Mouse (Mus musculus) left cerebral cortex, adult 2 months (tissue): ENCODE measurements around the gene Grin2a. TPM values are rescaled to one million over a fixed set of nuclear protein-coding genes. Genes with fewer than 3 reads are reported as not detected.

Experiments
- DNase-seq, 2 experiments: peaks; one replicate each; pipeline ENCODE4 v3.0.0; 2021 to 2022; ENCODE audit warnings: low spot score in 2 of 2, mixed read lengths in 1 of 2; ENCODE audit errors: extremely low spot score in 1 of 2
- H3K27ac ChIP-seq: fragments of 200-600 bp; 2 replicates; pipeline ENCODE4 v1.8.1; 2022
- H3K4me3 ChIP-seq: fragments of 200-600 bp; 2 replicates; pipeline ENCODE4 v1.8.1; 2022
- CTCF ChIP-seq: fragments of 200-600 bp; IDR thresholded peaks from 2 replicates; pipeline ENCODE4 v1.8.1; 2022; ENCODE audit warnings: antibody characterized with exemption, mild to moderate bottlenecking, moderate library complexity
- intact Hi-C: fragments of 180-260 bp; cut with DNase I; formaldehyde crosslinking; loops from one replicate; pipeline ENCODE4 v1.15.1; 2025
- total RNA-seq, 2 experiments: library from RNA; stranded (reverse); gene quantifications; 2 replicates each; pipeline ENCODE4 v1.2.3; 2021

Grin2a gene
- total RNA-seq, 2 experiments from 2014 or later = 274 to 277 TPM

- Histone ChIP-seq H3K27ac (no peak overlapping the region), H3K4me3 (no peak overlapping the region)
- TF ChIP-seq CTCF = no peak
- intact Hi-C loops = no loop called here
- DNase-seq = no peak
Observed at GRCm38 (mm10) chr16:9962482-9962881, 32.9 kb downstream of the Grin2a start.

DNA sequence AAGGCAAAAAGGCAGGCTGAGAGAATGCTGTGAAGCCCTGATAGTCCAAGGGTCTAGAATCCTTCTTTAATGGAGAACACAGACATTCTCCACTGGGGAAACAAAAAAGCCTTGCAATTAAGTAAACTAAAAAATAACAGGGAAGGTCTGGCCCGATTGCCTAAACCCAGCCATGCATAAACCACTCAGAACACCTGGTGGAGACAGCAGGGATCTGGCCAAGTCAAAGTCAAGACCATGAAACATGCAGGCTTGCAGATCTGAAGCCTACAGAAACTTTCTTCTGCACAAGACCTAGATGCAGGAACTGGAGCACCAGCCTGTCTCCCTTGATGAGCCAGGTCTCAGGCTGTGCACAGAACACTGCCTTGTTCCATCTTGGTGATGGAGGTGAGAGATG is 36.0 kb downstream of the Grin2a start:
- Histone ChIP-seq H3K4me3 (no peak overlapping the region), H3K27ac (no peak overlapping the region)
- TF ChIP-seq CTCF = no peak
- intact Hi-C loops = no loop called here
- DNase-seq = no peak

DNA sequence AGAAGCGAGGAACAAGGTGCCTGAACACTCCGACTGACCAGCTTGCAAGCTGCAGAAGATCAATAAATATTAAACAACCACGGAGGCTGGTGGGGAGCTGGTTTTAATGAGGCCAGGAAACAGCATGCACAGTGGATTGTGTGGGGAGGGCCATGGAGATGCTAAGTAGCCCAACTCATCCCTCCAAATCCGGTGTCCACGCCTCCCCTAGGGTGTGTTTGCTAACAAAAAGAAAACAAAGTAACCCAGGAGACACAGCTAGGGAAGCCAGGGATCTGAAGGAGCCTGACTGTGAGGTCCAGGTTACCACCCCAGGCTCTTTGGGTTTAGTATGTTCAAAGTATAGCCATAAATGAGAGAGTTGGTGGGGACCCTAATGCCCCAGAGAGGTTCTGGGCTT is 41.1 kb downstream of the Grin2a start:
- intact Hi-C loops = no loop called here
- Histone ChIP-seq H3K4me3 (no peak overlapping the region), H3K27ac (peak overlapping the region; percentile 82)
- no peak for DNase-seq
- no peak for TF ChIP-seq CTCF

- DNase-seq = no peak
- H3K27ac ChIP-seq = peak overlapping the region; percentile 82
- TF ChIP-seq CTCF = no peak
- intact Hi-C loops = no loop called here
- H3K4me3 ChIP-seq = no peak overlapping the region
Observed at GRCm38 (mm10) chr16:9953396-9953831, 41.9 kb downstream of the Grin2a start.

GRCm38 (mm10) chr16:9949250-9949649 is 46.1 kb downstream of the Grin2a start:
- Histone ChIP-seq H3K27ac (no peak overlapping the region; the same call in 1 of the 2 replicates), H3K4me3 (no peak overlapping the region)
- intact Hi-C loops = no loop called here
- DNase-seq = no peak
- TF ChIP-seq CTCF = no peak

- no peak for DNase-seq
- TF ChIP-seq CTCF = no peak
- intact Hi-C loops = no loop called here
- Histone ChIP-seq H3K4me3 (no peak overlapping the region), H3K27ac (no peak overlapping the region)
Observed at GRCm38 (mm10) chr16:9947430-9947829, 47.9 kb downstream of the Grin2a start.

DNA sequence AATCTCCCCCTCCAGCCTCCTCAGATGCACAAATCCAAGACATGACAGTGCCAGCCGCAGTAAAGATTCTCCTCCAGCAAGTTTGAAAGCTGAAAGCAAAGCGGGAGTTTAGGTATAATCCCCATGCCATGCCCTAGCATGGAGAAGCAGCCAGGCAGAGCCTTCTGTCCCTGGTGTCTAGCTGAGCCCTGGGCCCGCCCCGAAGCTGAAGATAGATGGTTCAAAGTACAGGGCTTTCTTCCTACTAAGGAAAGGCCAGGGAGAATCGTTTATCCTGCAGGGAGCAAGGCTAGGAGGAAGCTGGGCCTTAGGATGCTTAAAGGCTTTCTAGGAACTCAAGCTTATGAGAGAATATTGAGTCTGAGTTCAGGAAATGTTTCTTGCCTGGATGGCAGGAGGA is 50.5 kb downstream of the Grin2a start:
- TF ChIP-seq CTCF = no peak
- H3K27ac ChIP-seq = peak overlapping the region; percentile 40; the same call in 1 of the 2 replicates
- intact Hi-C loops = no loop called here
- DNase-seq = no peak
- H3K4me3 ChIP-seq = no peak overlapping the region

- no peak overlapping the region for H3K27ac ChIP-seq
- DNase-seq = no peak
- TF ChIP-seq CTCF = peak; percentile 34
- intact Hi-C loops = no loop called here
- no peak overlapping the region for H3K4me3 ChIP-seq
Observed at GRCm38 (mm10) chr16:9941306-9941930, 53.9 kb downstream of the Grin2a start.

GRCm38 (mm10) chr16:9940716-9941115 is 54.6 kb downstream of the Grin2a start:
- intact Hi-C loops = no loop called here
- TF ChIP-seq CTCF = no peak
- Histone ChIP-seq H3K27ac (no peak overlapping the region), H3K4me3 (no peak overlapping the region)
- DNase-seq = no peak

DNA sequence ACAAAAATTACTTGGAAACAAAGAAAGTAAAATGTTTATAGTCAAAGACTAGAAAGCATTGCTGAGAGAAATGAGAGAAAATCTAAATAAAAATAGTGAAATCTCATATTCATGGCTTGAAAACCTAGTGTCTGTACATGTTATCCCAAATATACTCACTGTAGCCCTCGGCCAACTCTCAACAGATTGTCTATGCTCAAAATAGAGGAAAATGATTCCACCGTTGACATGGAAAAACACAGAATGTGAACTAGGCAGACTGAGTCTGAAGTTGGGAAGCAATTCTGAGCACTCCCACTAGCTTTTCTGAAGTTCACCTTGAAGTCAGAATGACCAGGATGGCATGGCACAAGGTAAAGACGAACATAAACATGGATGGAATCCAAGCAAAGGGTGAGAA is 84.7 kb downstream of the Grin2a start:
- TF ChIP-seq CTCF = no peak
- no peak overlapping the region for H3K27ac ChIP-seq
- no peak for DNase-seq
- intact Hi-C loops = loop anchor here (5.0 kb wide), 1 partner anchor 62 kb away; no protein-coding TSS in a partner anchor
- H3K4me3 ChIP-seq = no peak overlapping the region

GRCm38 (mm10) chr16:9909225-9909624 is 86.1 kb downstream of the Grin2a start:
- DNase-seq = no peak
- intact Hi-C loops = no loop called here
- H3K4me3 ChIP-seq = no peak overlapping the region
- peak overlapping the region; percentile 44 for H3K27ac ChIP-seq
- TF ChIP-seq CTCF = no peak

GRCm38 (mm10) chr16:9904443-9904842 is 90.9 kb downstream of the Grin2a start:
- TF ChIP-seq CTCF = no peak
- no peak for DNase-seq
- Histone ChIP-seq H3K27ac (no peak overlapping the region), H3K4me3 (no peak overlapping the region)
- intact Hi-C loops = no loop called here
